Mouse (Mus musculus) cerebellum, adult 2 months (tissue): ENCODE measurements around the gene Coro2a.

Experiments used
- CTCF ChIP-seq: fragments of 200-500 bp; IDR thresholded peaks from 2 replicates; pipeline ENCODE4 v1.5.1; 2011; ENCODE audit warnings: low read depth, mild to moderate bottlenecking, control low read depth, low read length, moderate library complexity, borderline replicate concordance; ENCODE audit not compliant: insufficient read depth
- POLR2A ChIP-seq: fragments of 200-500 bp; IDR thresholded peaks from 2 replicates; pipeline ENCODE4 v1.6.1; 2011; ENCODE audit warnings: low read length, control low read depth, borderline replicate concordance; ENCODE audit not compliant: insufficient read depth

DNA sequence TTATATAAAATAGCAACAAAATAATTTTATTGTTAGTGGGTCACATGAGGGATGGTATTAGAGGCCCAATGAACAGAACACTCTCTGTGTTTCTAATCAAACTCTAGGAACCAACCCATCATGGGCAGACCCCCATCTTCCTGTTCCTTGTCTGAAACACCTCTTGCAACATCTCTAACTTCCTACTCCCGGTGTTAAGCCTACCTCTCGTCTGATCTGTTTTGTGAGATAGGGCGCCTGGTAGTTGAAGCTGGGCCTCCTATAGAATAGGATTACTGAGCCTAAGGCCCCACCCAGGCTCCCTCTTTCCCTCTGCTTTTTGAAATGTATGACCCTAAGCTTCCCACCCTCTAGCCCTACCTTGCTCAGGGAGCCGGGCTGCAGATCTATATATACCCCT, 11.2 kb downstream of the Coro2a start:
- TF ChIP-seq POLR2A (no peak), CTCF (no peak)
